Comparison of ENCODE assay signal across 15 mouse cellular contexts in genomic region chrX:160164259-160164658, GRCm38 (mm10).
"Had no signal": no experiment of that assay in that cellular context is flagged by ENCODE, and none has a peak within 500 bp of the region (broad histone marks: within the 10 kb centered on the region; RNA-seq: fewer than 3 reads in every experiment).

No protein-coding gene starts in this region.

- H3K9me3 ChIP-seq: lung, embryonic 15.5 days; megakaryocyte, embryonic 14.5 days; midbrain, embryonic 13.5 days; midbrain, embryonic 15.5 days; neural tube, embryonic 12.5 days; stomach, embryonic 15.5 days had no signal

- H3K36me3 ChIP-seq: lung, embryonic 15.5 days; midbrain, embryonic 13.5 days; midbrain, embryonic 15.5 days; neural tube, embryonic 12.5 days; stomach, embryonic 15.5 days had no signal

- H3K27ac ChIP-seq: lung, embryonic 15.5 days; macrophage; midbrain, embryonic 13.5 days; midbrain, embryonic 15.5 days; neural tube, embryonic 12.5 days; stomach, embryonic 15.5 days; stomach, postnatal 0 days had no signal

- DNase-seq: lung, adult 2 months; lung, postnatal 14 days; lung, postnatal 36 days; right cerebral cortex, postnatal 14 days; thymus, adult 2 months; thymus, postnatal 25 days; thymus, postnatal 4 days had no signal

- H3K9ac ChIP-seq: lung, embryonic 15.5 days; midbrain, embryonic 13.5 days; midbrain, embryonic 15.5 days; neural tube, embryonic 12.5 days; stomach, embryonic 15.5 days had no signal

- H3K4me1 ChIP-seq: lung, embryonic 15.5 days; megakaryocyte, embryonic 14.5 days; neural tube, embryonic 12.5 days; stomach, embryonic 15.5 days had no signal

- H3K4me3 ChIP-seq: lung, embryonic 15.5 days; megakaryocyte, embryonic 14.5 days; midbrain, embryonic 13.5 days; midbrain, embryonic 15.5 days; neural tube, embryonic 12.5 days; stomach, embryonic 15.5 days had no signal
